21 mouse cellular contexts compared by ENCODE assay signal in the genomic region with DNA sequence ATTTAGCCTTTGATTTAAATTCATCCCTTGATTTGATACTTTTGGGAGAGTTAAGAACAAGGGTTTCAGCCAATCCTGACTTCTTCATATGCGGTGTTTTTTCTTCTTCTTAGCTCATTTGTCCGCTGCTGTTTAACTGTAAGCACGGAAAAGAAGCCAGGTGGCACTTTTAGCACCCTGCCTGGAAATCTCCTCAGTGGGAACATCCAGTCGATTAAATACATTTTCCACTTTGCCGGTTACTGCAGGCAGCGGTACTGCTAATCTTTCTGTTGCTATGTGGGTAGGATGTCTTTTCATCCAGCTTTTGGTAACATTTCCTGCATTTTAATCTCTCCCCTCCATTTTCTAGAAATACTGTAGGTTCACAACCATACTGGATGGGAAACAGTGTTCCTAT. TPM values are rescaled to one million over a fixed set of nuclear protein-coding genes. Genes with fewer than 3 reads are reported as not detected.
DNase-seq lines count a peak whose midpoint lies in the region; ATAC-seq and TF ChIP-seq lines count a peak whose summit lies in the region.
"Had no signal": no experiment of that assay in that cellular context is flagged by ENCODE, and none has a peak within 500 bp of the region (broad histone marks: within the 10 kb centered on the region; RNA-seq: fewer than 3 reads in every experiment).

No protein-coding gene starts in this region.

- H3K4me1 ChIP-seq in cerebellum, adult 2 months (ENCODE audit: control insufficient read depth, insufficient read depth, low read length) = no peaks in the 10 kb centered on the region
- H3K4me1 ChIP-seq in kidney, embryonic 16.5 days (ENCODE audit: insufficient read depth, low read length) = no peaks in the 10 kb centered on the region
- H3K4me1 ChIP-seq: embryonic facial prominence, embryonic 15.5 days had no signal

- no peak for ATAC-seq in monocyte, adult 5-6 weeks (replicated peaks; ENCODE audit: insufficient number of reproducible peaks, low FRiP score, low TSS enrichment, poor library complexity, severe bottlenecking)
- no peak for ATAC-seq in kidney, embryonic 16.5 days (ENCODE audit: low FRiP score, low TSS enrichment)

- peak; percentile 55 to 61 for DNase-seq in cerebellum, postnatal 10 days
- DNase-seq in cerebellum, adult 2 months = no peak
- peak; percentile 33 to 51 for DNase-seq in layer of hippocampus, adult 8-10 months (ENCODE audit: low spot score in 2 of 2)
- no peak for DNase-seq in layer of hippocampus, postnatal 36 days
- peak; percentile 47 to 71 for DNase-seq in left cerebral cortex, adult 18-20 months (ENCODE audit: low spot score in 2 of 2)
- DNase-seq in right cerebral cortex, postnatal 25 days = peak; percentile 54
- DNase-seq: gastrocnemius, postnatal 10 days; kidney, adult 8-10 months; lung, postnatal 4 days had no signal

- TF ChIP-seq CTCF in cerebellum, adult 2 months (IDR thresholded peaks at IDR 0.05; ENCODE audit: borderline replicate concordance, insufficient read depth, low read depth, low read length) = no peak

- no peak overlapping the region for H3K4me2 ChIP-seq in kidney, embryonic 16.5 days (replicated peaks; ENCODE audit: low read depth, low read length)
- H3K4me2 ChIP-seq: embryonic facial prominence, embryonic 15.5 days; heart, embryonic 13.5 days; hindbrain, embryonic 13.5 days; neural tube, embryonic 15.5 days had no signal

- H3K9me3 ChIP-seq in kidney, embryonic 16.5 days (ENCODE audit: low read length) = no peaks in the 10 kb centered on the region
- H3K9me3 ChIP-seq: embryonic facial prominence, embryonic 15.5 days; heart, embryonic 13.5 days; hindbrain, embryonic 13.5 days; neural tube, embryonic 15.5 days had no signal

- TF ChIP-seq POLR2A in cerebellum, adult 2 months (IDR thresholded peaks at IDR 0.05; ENCODE audit: borderline replicate concordance, insufficient read depth, low read length) = no peak

- H3K36me3 ChIP-seq in kidney, embryonic 16.5 days (ENCODE audit: insufficient read depth, low read length) = no peaks in the 10 kb centered on the region
- H3K36me3 ChIP-seq: embryonic facial prominence, embryonic 15.5 days; heart, embryonic 13.5 days; hindbrain, embryonic 13.5 days; neural tube, embryonic 15.5 days had no signal

- 12% methylated on average over 6 of the region's 6 CpGs for WGBS in cerebellum, adult 2 months
- WGBS in kidney, embryonic 16.5 days = 79% methylated on average over 6 of the region's 6 CpGs

- H3K4me3 ChIP-seq in cerebellum, adult 2 months (replicated peaks; ENCODE audit: insufficient read depth, low read depth, low read length) = no peak overlapping the region
- no peak overlapping the region for H3K4me3 ChIP-seq in kidney, embryonic 16.5 days (ENCODE audit: low read length)
- H3K4me3 ChIP-seq: embryonic facial prominence, embryonic 15.5 days; heart, embryonic 13.5 days; hindbrain, embryonic 13.5 days; neural tube, embryonic 15.5 days had no signal

- no peak overlapping the region for H3K9ac ChIP-seq in kidney, embryonic 16.5 days (replicated peaks; ENCODE audit: low read length)
- H3K9ac ChIP-seq: embryonic facial prominence, embryonic 15.5 days; heart, embryonic 13.5 days; hindbrain, embryonic 13.5 days; neural tube, embryonic 15.5 days had no signal

- no peak overlapping the region for H3K27ac ChIP-seq in cerebellum, adult 2 months (ENCODE audit: insufficient read depth, low read length)
- no peak overlapping the region for H3K27ac ChIP-seq in kidney, embryonic 16.5 days (ENCODE audit: low read length)
- H3K27ac ChIP-seq: embryonic facial prominence, embryonic 15.5 days; heart, embryonic 13.5 days; hindbrain, embryonic 13.5 days; neural tube, embryonic 15.5 days had no signal

- H3K27me3 ChIP-seq in cerebellum, adult 2 months (ENCODE audit: control insufficient read depth, insufficient read depth, low read length) = no peaks in the 10 kb centered on the region; the same call in 1 of the 2 replicates
- H3K27me3 ChIP-seq in kidney, embryonic 16.5 days (ENCODE audit: insufficient read depth, low read length) = no peaks in the 10 kb centered on the region
- H3K27me3 ChIP-seq: embryonic facial prominence, embryonic 15.5 days; heart, embryonic 13.5 days had no signal

RNA-seq across cellular contexts. Expression of a gene that starts 38.6 kb away (rescaled TPM):
- 5.1 TPM in 2 replicates for polyA plus RNA-seq in cerebellum, adult 2 months (2012; rRNA removed)
- total RNA-seq in layer of hippocampus, adult 8-10 months (2022) = 10 to 100 TPM; 23.0 to 27.6 (median 26.1) TPM
- total RNA-seq in layer of hippocampus, postnatal 36 days (2021) = 10 to 100 TPM; 29.1 to 31.8 TPM
- 10 to 100 TPM; 18.6 to 19.0 TPM for total RNA-seq in left cerebral cortex, adult 18-20 months (2021)
- total RNA-seq in monocyte, adult 5-6 weeks (2017) = not detected in 3 replicates
- 2.5 and 2.8 TPM in 2 replicates for polyA plus RNA-seq in kidney, embryonic 16.5 days (2015; fragmentation: Nextera tagmentation; extraction: Ambion mirVana)
- total RNA-seq: common myeloid progenitor, adult 5-6 weeks had no signal

RNA-seq across cellular contexts. Expression of a gene that starts 39.3 kb away (rescaled TPM):
- polyA plus RNA-seq in cerebellum, adult 2 months (2012; rRNA removed) = not detected in 2 replicates
- total RNA-seq in layer of hippocampus, adult 8-10 months (2022) = not detected
- total RNA-seq in layer of hippocampus, postnatal 36 days (2021) = not detected
- not detected for total RNA-seq in left cerebral cortex, adult 18-20 months (2021)
- not detected in 3 replicates for total RNA-seq in monocyte, adult 5-6 weeks (2017)
- polyA plus RNA-seq in kidney, embryonic 16.5 days (2015; fragmentation: Nextera tagmentation; extraction: Ambion mirVana) = not detected in 2 replicates
- total RNA-seq: adrenal gland, adult 2 months; common myeloid progenitor, adult 5-6 weeks; left cerebral cortex, postnatal 10 days had no signal
- polyA plus RNA-seq: adrenal gland, adult 2 months; embryonic facial prominence, embryonic 15.5 days; heart, embryonic 13.5 days; hindbrain, embryonic 13.5 days; liver, embryonic 16.5 days; neural tube, embryonic 15.5 days; small intestine, adult 2 months; stomach, embryonic 16.5 days had no signal

Comparison
In these comparisons a context has a peak if more than half of its experiments do, and no peak if none do; other contexts are left out.
1. DNase-seq: peak in cerebellum, postnatal 10 days (2 of 2), layer of hippocampus, adult 8-10 months (2 of 2), left cerebral cortex, adult 18-20 months (2 of 2) and right cerebral cortex, postnatal 25 days (single experiment); none in cerebellum, adult 2 months (0 of 2) and layer of hippocampus, postnatal 36 days (0 of 2).
2. RNA of a gene that starts 38.6 kb away (total RNA-seq): 29.1 to 31.8 TPM in layer of hippocampus, postnatal 36 days, 23.0 to 27.6 TPM in layer of hippocampus, adult 8-10 months and 18.6 to 19.0 TPM in left cerebral cortex, adult 18-20 months; not detected in monocyte, adult 5-6 weeks; every median in the first group is over 10 times any median in the second.